Mouse (Mus musculus) ovary, adult 10 weeks (tissue): Measurements from ENCODE around the gene Pemt. TPM values are rescaled to one million over a fixed set of nuclear protein-coding genes. Genes with fewer than 3 reads are reported as not detected.

Experiments
- polyA plus RNA-seq: library from polyadenylated mRNA; stranded (reverse); fragments of 350-450 nt; fragmentation: Illumina TruSeq; extraction: RNeasy Lipid Tissue Mini Kit (QIAGEN cat#74804); gene quantifications from one replicate; pipeline ENCODE4 v1.2.3, GENCODE M21; 2014

Gene Pemt
- polyA plus RNA-seq = not detected

GRCm38 (mm10) chr11:60046058-60046735 is at the start of gene Pemt:
Gene Pemt (minus strand): TSS chr11:60046489.

GRCm38 (mm10) chr11:59964818-59965217 is 81.5 kb downstream of the Pemt start, which contains the start of gene Rasd1:
Gene Rasd1 (minus strand): TSS chr11:59964944.

GRCm38 (mm10) chr11:59947752-59948400 is 98.4 kb downstream of the Pemt start, which contains the start of gene Med9:
Gene Med9 (plus strand): TSS chr11:59948206.

Other genes with a start within 250 kb of the Pemt start
- gene Flcn, start 236.5 kb downstream of the Pemt start, polyA plus RNA-seq = 3.6 TPM
- 1.5 TPM for gene Nt5m, start 207.0 kb downstream of the Pemt start, polyA plus RNA-seq
- 164 TPM for gene Cops3, start 206.7 kb downstream of the Pemt start, polyA plus RNA-seq
- 11.5 TPM for gene Med9, start 98.3 kb downstream of the Pemt start, polyA plus RNA-seq
- 12.7 TPM for gene Rasd1, start 81.5 kb downstream of the Pemt start, polyA plus RNA-seq
- 3.7 TPM for gene Rai1, start 58.5 kb upstream of the Pemt start, polyA plus RNA-seq
- gene Srebf1, start 176.1 kb upstream of the Pemt start, polyA plus RNA-seq = 0.54 TPM